Mouse (Mus musculus): ENCODE measurements around the gene Gng7.

GRCm38 (mm10) chr10:80966296-80966695 is 48.4 kb downstream of the Gng7 start:
- TF ChIP-seq POLR2A (IDR thresholded peaks at IDR 0.05; ENCODE audit: borderline replicate concordance, extremely low read depth, low read depth, low read length) (no peak), CTCF (IDR thresholded peaks at IDR 0.05; ENCODE audit: insufficient read depth, low read length) (no peak)
